Mouse (Mus musculus): ENCODE measurements around the gene Mical3. TPM values are rescaled to one million over a fixed set of nuclear protein-coding genes. Genes with fewer than 3 reads are reported as not detected.

Gene Mical3
- polyA plus RNA-seq (2017; shearing (Covaris generic)) = 1 to 10 TPM; 7.1 to 9.1 TPM

DNA sequence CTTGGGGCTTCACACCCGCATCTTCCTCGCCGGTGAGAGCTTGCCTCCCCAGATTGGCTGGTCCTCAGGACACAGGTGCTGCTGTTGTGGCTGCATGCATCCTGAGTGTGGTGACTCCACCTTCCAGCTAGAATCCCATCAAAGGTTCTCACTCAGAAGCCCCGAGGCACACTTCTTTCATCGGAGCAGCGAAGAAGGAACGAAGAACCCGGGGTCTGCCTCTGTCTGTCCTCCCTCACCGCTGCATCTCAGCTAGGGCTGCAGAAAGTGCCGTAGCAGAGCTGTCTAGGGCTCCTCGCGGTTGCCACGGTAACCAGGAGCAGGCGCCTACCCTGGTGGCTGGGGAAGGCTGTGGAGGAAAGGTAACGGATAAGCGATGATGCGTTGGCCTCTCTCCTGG lies at the start of gene Mical3:
TSS of gene Mical3 (minus strand) at position 227 of the 400 bp plus-strand sequence.
- ATAC-seq = peak; percentile 47

DNA sequence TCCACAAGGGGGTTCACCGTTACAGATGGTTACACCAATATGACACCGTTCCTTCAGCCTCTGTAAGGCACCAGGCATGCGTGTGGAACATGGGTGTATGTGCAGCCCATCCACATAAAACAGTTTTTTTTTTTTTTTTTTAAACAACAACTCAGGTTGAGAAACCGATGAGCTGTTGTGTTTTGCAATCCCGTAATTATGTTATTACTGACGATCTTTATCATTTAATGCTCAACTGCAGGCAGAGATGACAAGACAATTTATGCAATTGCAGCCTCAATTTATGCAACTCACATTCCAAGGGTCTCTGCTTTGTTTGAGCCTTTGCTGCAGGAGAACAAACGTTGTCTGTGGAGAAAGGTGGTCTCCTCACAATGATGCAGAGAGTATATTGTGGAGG lies 49.0 kb upstream of the Mical3 start:
- no peak for ATAC-seq

DNA sequence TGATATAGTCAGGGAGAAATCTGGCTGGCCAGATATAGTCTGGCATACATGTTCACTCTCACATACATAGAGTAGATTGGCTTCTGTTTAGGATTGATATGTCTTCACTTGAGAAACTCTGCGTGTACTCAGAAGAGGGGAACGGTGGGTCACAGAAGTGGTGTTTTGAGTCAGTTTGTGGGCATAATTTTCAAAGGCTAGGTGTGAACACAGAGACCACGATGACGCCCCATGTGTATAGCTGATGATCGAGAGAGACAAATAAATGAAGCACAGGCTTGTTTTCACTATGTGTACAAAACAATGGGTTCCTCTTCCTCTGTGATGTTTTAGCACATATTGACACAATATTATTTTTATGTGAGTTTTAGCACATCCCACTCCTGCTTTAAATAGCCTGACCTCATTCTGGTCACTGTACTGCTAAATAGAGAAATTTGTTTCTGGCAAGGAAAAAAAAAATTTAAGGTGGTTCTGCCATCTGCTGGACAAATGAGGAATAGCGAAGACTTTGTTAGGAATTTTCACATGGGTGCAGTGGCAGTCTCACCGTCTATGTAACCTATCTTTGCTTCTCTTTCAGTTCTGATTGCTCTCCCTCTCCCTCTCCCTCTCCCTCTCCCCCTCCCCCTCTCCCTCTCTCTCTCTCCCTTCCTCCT lies 48.0 kb upstream of the Mical3 start:
- ATAC-seq = peak; percentile 11

DNA sequence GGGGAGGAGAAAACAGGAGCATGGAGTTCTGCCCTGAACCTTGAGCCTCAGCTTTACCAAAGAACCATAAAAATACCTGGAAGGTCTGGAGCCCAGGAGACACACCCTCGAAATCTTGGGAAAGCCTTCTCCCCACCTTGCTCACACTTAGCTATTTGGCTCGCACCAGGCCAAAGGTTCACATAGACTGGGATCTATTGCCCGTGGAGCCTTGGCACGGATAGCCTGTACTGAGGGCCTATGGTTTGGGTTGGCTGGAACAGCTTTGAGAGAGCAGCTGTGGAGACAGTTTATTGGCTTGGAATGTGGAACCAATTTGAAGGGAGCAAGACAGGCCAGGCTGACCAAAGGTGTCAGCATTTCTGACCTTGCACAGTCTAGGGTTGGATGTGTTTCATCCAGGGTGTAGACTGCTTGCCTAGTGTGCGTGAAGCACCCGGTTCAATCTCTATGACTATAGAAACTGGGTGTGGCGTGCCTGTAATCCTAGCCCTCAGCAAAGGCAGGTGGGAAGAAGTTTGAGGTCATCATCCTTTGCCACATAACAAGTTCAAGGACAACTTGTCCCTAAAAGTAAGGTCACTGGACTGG lies 46.4 kb upstream of the Mical3 start:
- no peak for ATAC-seq

DNA sequence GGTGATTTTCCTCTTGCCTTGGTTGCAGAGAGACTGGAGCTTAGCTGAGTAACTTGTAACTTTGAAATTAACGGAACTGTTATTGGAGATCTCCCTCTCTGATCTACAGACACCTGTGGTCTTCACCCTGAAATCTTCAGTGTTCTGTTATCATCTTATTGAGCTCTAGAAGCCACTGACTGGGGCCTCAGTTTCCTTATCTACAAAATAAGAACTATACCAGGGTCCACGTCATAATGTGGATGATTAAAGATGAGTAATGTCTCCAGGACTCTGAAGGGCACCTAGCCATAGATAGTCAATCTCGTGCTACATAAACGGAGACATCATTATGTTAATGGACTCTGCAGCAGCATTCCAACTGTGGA lies 45.9 kb upstream of the Mical3 start:
- no peak for ATAC-seq

DNA sequence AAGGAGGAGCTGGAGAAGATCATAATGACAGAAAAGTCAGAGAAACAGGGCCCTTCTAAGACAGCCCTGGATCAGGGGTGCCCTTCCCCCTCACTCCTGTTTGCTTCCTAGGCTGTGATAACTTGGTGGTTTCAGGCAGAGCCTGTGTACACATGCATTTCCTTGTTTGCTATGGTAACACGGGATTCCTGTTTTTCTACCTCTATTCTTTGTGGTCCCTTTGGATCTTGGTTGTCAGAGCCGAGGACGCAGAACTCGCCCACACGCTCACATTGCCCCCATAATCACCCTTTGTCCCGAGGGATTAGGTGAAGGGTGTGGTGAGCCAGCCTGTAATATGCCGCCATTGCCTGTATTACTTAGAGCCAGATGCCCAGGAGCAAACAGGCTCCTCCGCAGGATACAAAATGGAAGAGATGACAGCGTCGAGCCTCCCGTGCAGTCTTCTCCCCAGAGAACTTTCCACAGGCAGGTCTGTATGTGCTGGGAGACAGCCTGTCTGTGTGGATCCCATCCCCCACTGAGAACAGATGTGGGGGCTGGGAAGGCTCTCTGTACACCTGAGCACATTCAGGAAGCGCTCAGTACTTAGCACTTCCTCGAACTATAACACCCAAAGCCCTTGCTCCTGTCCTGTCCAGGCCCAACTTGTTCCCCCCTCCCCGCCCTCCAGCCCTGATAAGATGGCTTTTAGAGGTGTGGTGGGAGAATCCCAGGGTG lies 45.4 kb upstream of the Mical3 start:
- ATAC-seq = no peak

DNA sequence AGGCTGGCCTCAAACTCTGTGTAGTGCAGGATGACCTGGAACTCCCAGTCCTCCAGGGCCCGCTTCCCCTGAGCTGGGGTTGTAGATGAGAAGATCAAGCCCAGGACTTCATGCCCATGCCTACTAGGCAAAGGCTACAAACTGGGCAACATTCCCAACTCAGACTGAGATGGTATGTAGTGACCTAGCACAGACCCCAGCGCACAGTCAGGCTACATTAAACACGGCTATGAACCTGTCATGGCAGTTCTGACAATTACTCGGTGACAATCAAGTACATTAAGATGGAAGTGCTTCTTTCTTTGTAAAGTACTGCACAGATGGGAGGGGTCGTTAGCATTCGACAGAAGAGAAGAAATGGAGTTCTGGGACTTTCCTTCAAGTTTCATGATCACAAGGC lies 44.0 kb upstream of the Mical3 start:
- no peak for ATAC-seq

DNA sequence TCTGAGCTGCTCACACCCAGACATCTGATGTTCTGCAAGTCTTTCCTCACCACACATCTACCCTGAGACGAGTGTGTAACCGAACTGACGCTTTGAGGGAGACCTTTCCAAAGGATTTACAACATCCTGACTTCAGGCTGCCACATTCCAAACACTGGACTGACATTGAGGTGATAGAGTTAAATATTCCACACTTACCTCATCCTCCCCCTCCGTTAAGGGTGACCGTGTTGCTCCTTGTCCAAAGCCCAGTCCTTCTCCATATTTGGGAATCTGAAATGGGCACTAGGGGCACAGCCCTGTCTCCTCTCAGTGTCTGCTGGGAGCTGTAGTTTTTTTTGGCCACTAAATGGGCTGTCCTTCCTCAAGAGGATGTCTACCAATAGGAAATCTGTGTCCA lies 42.7 kb upstream of the Mical3 start:
- ATAC-seq = no peak

DNA sequence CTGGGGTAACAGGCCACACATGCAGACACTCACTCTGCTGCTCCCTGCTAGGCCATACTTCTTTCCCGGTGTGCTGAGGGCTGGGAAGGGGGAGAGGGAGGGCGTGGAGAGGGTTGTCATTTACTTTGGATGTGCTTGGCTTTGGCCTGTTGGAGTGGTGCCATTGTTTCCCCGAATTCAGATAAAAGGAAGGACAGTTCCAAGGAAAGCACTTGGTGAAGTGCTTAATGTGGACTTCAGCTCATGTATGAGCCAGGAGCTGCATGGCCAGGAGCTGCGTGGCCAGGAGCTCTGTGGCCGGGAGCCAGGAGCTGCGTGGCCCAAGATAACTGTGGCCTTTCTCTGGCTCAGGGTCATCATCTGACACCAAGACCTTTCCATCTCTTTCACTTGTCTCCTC lies 40.3 kb upstream of the Mical3 start:
- ATAC-seq = no peak

DNA sequence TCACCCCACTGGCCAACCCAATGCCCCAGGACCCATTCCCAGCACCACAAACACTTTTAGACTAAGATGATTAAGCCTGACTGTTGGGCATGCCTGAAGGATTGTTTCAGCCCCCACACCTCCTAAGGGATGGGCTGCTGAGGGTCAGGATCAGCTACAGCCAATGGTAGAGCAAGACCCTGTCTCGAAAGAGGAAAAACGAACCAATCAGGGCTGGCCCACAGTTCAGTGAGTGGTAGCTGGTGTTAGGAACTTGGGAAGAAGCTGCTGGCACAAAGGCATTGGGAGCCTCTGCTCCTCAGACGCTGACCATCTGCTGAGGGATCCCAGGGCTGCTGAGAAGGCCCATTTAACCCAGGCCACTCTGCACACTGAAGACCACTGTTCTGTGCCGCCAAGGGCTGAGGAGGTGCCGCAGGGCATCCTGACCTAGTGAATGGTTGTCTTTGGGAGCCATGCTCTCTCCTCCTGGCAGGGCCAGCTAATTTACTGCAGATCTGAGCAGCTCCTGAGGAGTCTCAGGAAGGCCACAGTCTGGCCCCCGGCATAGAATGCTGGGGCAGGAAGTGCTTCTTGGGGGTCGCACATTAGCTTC lies 36.7 kb upstream of the Mical3 start:
- ATAC-seq = no peak

DNA sequence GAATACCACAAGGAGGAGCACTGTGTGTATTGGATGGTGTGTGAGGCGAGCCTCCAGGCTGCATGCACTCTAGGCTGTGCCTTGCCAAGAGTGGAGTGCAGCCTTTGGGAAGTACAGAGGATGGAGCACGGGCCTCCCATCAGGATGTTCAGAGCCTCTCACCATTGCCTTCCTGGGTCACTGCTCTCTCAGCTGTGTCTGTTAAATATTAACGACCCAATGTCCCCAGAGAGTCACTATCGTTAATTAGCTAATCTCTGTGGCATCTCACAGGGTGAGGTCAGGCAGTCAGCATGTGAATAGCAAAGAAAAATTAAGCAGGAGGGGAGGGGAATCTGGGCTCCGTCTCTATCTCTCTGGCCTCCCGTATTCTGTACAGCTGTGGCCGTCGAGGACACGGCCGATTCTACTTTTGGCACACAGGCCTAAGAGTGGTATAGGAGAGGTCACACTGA lies 35.3 kb upstream of the Mical3 start:
- ATAC-seq = no peak

DNA sequence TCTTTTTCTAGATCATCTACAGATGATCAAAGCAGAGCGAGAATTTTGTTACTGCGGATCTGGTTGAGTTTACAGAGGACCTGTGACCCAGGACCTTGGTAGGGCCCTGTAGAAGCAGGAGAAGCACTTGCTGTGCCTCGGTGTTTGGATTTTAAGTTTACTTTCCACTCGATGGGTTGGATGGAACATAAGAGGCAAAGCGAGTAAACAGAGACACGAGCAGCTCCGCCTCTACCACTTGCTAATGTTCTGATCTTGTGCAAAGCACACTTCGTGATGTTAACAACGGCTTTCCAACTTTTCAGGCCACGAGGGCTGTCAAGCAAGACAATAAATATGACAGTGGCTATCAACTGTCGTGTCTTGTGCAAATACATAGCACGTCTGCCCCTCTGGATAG lies 31.8 kb upstream of the Mical3 start:
- ATAC-seq = no peak

DNA sequence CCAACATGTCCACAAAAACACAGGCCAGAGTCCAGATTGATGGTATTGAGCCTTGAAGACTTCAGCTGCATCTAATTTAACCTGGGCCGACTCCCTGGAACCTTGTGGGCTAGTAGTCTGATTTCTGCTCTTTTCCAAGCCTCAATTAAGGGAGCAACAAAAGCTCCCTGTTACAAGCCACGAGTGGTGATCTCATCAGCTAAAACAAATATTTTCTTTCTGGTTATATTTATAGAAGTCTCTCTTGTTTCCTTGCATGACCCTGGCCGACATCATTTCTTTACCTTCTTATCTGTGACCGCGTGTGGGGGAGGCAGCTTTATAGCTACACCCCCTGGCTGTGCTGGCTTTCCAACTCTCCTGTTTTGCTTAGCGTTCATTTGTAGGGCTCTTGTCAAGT lies 29.3 kb upstream of the Mical3 start:
- no peak for ATAC-seq

DNA sequence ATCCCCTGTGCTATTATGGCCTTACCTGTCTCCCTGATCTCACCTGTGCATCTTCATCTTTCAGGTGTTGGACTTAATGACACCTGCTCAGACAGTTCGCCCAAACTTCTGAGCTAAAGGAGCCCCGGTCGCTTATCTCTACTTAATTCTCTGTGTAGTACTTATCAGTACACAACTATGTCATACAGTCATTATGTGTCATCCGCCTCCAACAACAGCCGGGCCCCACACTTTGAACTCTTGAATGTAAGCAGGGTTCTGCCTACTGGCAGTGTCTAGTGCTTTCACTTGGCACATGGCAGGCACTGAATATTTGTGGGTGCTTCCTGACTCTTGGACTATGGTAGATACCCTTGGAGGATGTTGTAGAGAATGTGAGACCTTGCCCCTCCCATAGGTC lies 28.8 kb upstream of the Mical3 start:
- no peak for ATAC-seq

DNA sequence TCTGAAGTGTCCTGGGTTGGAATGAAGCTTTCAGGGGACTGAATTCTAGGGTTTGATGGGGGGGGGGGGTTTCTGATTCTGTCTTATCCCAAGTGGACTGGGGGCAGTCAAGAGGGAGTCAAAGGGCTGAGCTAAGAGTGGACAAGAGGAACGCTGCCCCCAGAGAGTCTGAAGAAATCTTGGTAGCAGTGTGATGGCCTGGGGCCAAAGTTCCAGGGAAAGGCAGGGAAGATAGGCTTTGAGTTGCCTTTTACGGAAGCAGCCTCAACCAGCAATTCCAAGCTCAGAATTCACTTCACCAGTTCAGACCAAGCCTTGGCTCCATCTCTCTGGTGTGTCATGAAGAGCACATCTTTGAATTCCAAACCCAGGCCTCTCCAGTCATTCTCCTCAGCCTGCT lies 25.2 kb upstream of the Mical3 start:
- no peak for ATAC-seq

DNA sequence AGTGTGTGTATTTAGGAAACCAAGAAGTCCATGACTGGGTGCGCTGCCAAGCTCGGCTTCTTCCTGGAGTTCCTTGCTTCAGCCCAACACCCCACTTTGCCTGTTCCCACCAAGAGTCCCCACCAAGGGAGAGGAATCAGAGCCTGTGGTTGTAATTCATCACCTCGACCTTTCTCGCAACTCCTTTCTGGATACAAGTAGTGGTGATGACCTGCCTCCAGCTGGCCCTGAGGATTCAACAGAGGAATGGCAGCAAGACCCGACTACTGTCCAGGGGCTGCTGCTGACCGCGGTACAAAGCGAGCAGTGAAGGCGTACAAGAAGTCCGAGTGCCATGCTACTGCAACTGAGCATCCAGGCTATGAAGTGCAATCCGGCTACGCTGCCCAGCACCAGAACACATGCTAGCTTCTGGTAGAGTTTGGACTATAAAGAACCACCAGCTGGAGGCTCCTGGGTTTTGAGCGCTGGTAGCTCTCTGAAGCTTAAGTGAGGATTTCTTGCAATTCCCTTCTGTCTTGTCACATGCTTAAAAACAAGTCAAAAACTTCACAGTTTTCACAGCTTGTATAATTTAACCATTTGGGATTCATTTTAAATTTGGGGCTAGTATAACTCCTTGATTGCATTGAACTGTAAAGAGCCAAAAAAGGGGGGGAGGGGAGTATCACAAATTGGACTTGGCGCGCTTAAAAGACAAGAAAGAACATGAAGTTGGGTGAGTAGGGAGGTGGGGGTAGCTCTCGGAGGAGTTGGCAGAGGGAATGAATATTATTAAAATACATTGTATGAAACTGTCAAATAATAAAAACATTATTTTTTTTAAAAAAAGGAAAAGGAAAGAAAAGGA lies 23.9 kb upstream of the Mical3 start:
- ATAC-seq = no peak

DNA sequence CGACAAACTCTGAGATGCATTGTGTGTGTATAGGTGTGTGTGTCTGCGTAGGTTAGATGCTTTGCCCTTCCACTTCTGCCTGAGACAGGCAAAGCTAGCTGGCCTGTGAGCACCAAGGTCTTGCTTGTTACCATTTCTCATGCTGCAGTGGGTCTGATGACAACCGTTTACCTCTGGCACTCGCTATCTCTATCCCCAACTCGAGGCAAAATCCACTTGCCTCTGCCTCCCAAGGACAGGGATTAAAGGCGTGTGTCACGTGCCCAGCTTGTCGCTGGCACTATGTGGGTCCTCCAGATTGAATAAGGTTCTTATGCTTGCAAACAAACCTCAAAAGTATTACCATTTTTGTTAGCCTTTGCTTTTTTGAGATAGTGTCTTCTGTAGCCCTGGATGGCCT lies 22.4 kb upstream of the Mical3 start:
- ATAC-seq = no peak

DNA sequence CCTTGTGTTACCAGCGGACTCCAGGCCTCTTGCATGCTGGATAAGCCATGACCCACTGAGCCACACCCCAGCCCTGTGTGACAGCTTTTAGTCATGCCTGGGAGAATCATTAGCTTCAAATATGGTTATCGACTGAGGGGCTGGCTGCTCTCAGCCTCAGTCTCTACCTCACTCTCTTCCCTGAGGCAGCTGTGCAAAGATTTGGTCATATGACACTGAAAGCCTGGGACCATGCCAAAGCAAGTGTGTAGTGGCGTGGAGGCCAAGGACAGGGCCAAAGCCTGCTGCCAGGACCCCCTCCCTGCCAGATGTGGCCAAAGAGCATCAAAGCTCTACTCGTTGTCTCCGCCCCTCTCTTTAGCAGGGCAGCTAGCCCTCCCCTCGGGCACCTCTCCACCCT lies 20.9 kb upstream of the Mical3 start:
- no peak for ATAC-seq

DNA sequence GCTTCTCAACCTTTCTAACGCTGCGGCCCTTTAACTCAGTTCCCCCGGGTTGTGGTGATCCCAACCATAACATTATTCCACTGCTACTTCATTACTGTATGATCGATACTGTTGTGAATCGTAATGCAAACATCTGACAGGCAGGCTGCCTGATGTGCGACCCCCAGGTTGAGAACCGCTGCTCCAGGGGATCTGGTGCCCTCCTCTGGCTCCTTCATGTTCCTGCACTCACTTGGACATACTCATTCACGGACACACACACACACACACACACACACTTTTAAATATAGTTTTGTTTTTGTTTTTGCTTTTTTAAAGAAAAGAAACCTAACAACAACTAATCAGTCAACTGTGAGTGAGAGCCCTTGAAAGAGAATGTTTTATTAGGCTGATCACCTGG lies 19.3 kb upstream of the Mical3 start:
- ATAC-seq = no peak

DNA sequence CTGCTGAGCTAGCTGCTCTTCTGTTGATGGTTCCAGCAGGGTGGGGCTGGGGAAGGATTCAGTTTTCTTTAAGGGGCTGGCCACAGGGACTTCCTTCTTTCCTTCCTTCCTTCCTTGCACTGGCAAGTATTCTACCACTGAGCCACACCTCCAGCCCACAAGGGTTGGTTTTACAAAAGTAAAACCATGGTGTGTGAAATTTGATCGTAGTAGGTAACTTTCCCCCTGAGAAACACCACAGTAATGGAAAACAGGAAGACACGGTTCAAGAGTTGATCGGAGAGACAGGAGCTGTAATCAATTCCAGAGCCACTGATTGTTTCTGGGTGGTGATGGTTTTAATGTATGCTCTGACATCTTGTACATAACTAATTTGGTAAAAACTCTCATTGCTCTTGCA lies 18.6 kb upstream of the Mical3 start:
- no peak for ATAC-seq

DNA sequence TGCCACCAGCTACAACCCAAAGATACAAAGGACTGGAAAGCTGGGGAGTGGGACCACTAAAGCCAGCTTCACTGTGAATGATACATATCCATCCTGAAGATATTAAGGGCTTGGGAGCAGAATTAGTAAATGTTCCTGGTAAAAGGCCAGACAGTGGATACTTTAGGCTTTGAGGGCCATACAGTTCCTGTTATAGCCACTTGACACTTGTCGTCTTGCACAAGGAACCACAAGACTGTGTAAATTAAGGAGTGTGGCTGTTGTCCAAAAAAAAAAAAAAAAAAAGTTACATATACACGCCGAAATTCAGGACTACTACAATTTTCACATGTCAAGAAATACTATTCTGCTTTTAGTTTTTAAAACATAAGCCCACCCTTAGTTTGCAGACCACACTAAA lies 17.6 kb upstream of the Mical3 start:
- no peak for ATAC-seq

DNA sequence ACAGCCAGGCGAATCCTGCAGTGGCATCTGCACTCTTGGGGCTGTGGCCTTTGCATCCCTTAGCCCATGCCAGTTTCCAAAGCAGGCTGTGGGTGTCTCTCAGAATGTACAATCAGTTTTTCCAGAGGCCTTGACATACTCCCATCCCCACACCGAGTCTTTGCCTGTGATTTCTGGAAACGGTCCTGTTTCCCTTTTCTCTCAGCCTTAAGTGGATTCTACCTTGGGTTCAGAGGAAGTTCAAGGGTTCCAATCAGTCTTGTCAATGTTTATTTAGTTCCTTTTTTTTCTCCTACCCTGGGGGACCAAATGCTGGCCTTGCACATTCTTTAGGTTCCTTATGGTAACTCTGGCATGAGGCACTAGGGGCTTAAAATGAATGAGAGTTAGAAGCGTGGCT lies 16.0 kb upstream of the Mical3 start:
- no peak for ATAC-seq

DNA sequence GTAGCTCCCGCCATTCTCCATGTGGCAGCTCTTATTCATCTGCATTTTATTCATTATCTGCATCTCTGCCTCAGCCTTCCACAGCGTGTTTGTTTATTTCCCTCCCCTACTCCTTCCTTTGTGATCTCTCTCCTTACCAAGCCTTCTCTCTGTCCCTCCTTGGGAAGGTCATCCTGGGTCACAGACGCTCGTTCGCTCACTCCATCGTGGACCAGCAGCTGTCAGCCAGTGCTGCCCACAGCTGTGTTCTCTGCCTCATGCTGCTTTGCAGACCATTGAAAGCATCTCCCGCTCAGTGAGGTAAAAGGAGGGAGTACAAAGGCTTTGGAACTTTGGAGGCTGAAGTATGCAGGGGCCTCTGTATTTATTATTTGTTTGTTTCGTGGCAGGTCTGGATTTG lies 15.1 kb upstream of the Mical3 start:
- no peak for ATAC-seq

All from activated CD4-positive, CD25-positive, alpha-beta regulatory T cell, adult 4 months (primary cell).